Mouse (Mus musculus) heart, adult 2 months (tissue): ENCODE data around the gene Zfp607b.

ENCODE experiments used
- CTCF ChIP-seq: fragments of 200-600 bp; IDR thresholded peaks from 2 replicates; pipeline ENCODE4 v1.8.1; 2022; ENCODE audit warnings: antibody characterized with exemption, mild to moderate bottlenecking, moderate library complexity
- POLR2A ChIP-seq: fragments of 200-500 bp; IDR thresholded peaks from 2 replicates; pipeline ENCODE4 v1.6.1; 2011; ENCODE audit warnings: mild to moderate bottlenecking, low read depth, low read length, control low read depth; ENCODE audit not compliant: insufficient read depth

DNA sequence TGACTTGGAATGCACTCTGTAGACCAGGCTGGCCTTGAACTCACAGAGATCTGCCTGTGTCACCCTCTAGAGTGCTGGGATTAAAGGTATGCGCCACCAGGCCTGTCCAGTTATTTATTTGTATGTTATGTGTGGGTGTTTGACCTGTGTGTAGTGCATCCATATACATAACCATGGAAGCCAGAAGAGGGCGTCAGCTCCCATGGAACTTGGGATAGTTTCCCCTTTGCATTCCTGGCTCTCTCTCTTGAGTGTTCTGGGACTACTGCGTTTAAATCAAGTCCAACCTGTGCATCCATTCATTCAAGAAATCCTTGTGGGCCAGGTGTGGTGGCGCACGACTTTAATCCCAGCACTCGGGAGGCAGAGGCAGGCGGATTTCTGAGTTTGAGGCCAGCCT, 42.6 kb upstream of the Zfp607b start:
- TF ChIP-seq CTCF = no peak
- TF ChIP-seq POLR2A = no peak
